Mouse (Mus musculus): ENCODE results near the gene Gm49711.

Gm49711 gene

GRCm38 (mm10) chr16:92120899-92121531, 62.9 kb downstream of the Gm49711 start:
- no peak for DNase-seq (ENCODE audit: low spot score in 2 of 2)

DNA sequence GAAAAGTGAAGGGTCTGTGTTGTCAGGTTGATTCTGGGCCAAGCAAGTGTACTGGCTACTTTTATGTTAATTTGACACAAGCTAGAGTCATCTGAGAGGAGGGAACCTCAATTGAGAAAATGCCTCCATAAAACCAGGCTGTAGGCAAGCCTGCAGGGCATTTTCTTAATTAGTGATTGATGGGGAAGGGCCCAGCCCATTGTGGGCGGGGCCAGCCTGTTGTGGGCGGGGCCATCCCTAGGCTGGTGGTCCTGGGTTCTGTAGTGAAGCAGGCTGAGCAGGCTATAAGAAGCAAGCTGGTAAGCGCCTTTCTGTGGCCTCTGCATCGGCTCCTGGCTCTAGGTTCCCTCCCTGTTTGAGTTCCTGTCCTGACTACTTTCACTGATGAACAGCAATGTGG, 69.1 kb downstream of the Gm49711 start:
- no peak for DNase-seq (ENCODE audit: low spot score in 2 of 2)

DNA sequence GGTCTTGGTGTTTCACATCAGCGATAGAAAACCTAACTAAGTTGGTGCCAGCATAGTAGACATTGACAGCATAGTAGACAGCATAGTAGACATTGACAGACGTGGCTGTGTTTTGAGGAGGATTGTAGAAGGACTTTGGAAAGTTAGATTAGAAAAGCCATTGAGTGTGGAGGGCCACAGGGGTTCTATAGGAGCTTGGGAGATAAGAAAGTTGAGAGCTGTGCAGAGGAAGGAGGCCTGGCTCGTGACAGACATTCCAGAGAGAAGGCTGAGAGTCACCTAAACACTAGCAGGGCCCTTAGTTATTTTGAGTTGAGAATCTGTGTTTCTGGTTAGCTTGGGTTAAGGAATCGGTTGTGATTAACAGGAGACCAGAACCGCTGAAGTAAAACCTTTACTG, 69.5 kb downstream of the Gm49711 start:
- DNase-seq (ENCODE audit: low spot score in 2 of 2) = no peak

- DNase-seq (ENCODE audit: low spot score in 2 of 2) = no peak
Observed at GRCm38 (mm10) chr16:92129843-92130242, 71.7 kb downstream of the Gm49711 start.

DNA sequence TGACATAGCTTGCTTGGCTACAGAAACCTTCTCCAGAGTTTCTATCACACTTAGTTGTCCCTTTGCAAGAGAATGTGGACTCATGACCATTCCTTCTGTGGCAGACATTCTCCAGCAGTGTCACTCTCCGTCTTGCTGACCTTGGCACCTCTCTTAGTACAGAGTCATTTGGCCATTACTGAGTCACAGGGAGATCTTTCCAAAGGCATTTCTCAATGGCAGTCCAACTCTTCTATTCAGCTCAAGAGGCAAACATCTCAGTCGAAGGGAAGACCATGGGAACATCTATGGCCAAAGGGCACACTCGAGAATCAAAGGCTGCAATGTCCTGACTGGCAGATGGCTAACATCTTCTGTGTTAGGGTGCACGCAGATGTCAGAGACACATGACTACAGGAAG, 74.4 kb downstream of the Gm49711 start:
- DNase-seq (ENCODE audit: low spot score in 2 of 2) = no peak

DNA sequence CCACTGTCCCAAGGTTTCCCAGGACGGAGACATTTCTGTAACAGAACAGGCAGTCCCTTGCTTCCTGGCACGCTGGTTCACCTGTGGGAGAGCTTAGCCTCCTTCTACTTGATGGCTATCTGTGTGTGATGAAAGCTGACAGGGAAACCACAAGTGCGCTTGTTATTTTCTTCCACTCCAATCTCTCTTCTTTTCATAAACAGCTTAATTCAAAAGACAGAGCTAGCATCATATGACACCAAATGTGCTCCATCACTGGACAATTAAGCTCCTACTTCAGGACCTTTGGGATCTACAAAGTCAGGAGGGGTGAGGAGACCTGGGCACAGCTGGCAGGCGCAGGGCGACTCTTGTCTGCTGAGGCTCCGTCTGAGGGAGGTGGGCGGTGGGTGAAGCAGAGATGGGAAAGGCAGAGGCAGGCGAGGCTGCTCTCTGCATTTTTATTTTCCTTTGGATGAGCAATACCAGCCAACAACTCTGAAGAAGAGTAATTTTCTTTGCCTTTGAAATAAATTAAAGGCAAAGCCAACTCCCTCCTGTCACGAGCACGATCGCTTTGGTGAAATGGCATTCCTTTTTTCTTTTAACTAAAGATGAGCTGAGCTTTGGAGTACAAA, 76.1 kb downstream of the Gm49711 start:
- DNase-seq (ENCODE audit: low spot score in 2 of 2) = no peak

DNA sequence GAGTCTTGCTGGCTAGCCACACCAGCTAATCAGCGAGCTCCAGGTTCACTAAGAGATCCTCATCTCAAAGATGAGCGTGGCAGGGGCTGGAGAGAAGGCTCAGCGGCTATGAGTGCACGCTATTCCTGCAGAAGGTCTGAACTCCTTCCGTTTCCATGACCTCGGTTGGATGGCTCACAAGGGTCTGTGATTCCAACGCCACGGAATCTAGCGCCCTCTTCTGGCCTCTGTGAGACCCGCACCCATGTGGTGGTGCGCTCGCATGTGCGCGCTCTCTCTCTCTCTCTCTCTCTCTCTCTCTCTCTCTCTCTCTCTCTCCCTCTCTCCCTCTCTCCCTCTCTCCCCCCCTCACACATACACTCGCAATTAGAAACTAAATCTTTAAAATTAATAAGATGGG, 78.2 kb downstream of the Gm49711 start:
- DNase-seq (ENCODE audit: low spot score in 2 of 2) = no peak

- DNase-seq (ENCODE audit: low spot score in 2 of 2) = no peak
Observed at GRCm38 (mm10) chr16:92139386-92140261, 81.5 kb downstream of the Gm49711 start.

GRCm38 (mm10) chr16:92140328-92140727, 82.2 kb downstream of the Gm49711 start:
- DNase-seq (ENCODE audit: low spot score in 2 of 2) = no peak

DNA sequence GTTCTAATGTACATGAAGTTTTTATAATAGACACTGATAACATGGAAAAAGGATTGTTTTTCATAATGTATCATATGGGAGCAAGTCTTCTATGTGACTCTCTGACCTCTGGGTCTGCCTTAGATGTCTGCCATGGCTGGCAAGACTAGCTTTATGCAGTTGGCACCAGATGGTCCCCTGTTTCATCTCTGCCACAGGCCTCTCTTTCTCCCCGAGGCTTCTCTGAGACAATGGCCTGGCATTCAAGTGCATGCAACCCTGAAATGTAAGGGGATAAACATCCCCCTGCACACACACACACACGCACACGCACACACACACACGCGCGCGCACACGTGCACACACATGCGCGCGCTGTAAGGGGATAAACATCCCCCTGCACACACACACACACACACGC, 82.9 kb downstream of the Gm49711 start:
- no peak for DNase-seq (ENCODE audit: low spot score in 2 of 2)

GRCm38 (mm10) chr16:92142426-92143012, 84.4 kb downstream of the Gm49711 start:
- no peak for DNase-seq (ENCODE audit: low spot score in 2 of 2)

GRCm38 (mm10) chr16:92147631-92148366, 89.7 kb downstream of the Gm49711 start:
- no peak for DNase-seq (ENCODE audit: low spot score in 2 of 2)

DNA sequence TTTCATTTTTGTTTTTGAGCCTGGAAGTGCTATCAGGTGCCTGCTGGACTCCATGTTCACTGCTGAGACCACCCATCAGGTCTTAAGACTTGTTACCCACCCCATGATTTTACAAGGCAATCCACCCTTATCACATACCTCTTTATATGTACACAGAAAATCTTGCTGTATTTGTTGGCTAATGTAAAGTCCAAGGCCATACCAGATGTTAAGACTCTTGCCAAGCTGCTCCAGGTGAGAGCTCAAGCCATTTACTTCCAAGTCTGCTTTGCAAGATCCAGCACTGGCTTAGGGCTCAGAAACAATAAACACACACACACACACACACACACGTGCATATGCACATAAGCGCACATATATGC, 90.2 kb downstream of the Gm49711 start:
- DNase-seq (ENCODE audit: low spot score in 2 of 2) = no peak

DNA sequence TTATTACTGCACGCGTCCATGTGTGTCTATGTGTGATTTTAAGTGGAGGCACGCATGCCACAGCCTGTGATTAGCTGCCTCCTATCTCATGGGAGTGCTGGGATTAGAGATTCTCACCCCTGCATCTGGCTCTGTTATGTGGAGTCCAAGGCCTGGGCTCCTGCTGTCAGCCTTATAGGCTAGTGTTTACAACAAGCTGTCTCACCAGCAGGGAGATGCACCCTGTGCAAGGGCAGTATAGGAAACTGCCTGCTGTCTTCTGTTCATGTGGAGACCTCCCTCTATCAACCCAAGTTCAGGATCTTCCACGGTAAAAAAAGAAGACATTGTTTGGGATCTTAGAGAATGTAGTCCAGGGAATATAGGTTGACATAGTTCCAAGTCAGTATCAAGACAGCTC, 92.9 kb downstream of the Gm49711 start:
- DNase-seq (ENCODE audit: low spot score in 2 of 2) = no peak

DNA sequence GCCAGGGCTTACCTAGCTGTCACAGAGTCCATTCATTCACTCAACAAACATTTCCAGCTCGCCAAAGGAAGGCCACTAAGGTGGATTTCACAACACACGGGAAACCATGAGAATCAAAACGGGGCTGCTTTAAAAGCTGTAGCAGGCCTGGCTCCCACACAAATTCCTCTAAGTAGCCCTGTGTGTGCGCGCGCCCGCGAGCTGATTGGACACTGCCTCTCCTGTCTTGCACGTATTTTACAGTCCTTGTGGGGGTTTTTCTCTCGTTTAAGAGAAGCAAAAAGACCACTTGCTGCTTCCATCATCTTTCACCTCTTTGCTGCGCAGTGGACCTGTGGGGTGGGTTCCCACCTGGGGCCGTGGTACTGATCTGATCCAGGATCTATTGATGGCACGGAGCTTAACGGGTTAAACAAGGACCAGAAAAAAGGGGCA, 99.9 kb downstream of the Gm49711 start:
- DNase-seq (ENCODE audit: low spot score in 2 of 2) = no peak

DNA sequence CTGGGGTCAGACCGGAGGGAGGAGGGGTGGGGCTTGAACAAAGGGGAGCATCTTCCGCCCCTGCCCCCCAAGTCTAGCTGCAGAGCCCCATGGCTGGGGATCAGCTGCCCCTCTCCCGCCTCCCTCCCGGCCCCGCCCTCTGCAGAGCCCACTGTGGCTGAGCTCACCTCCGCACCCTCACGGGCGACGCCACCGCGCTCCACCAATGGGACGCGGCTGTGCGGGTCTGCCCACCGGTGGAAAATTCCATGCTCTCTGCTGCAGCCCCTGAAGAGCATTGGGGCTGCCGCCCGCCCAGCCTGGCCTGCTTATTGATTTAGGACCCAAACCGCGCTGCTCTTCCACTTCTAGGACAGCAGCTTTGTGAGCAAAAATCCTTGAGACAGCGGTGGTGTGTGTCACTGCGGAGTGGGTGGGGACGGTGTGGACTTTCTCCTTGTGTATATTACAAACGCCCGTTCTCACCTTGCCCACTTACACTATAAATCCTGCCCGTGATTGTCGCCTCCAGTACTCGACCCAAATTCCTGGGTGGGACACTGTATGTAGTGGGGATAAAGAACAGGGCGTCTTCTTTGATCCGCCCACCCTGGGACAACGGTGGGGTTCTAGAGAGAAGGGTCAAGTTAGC, 100.5 kb downstream of the Gm49711 start:
- no peak for DNase-seq (ENCODE audit: low spot score in 2 of 2)

DNA sequence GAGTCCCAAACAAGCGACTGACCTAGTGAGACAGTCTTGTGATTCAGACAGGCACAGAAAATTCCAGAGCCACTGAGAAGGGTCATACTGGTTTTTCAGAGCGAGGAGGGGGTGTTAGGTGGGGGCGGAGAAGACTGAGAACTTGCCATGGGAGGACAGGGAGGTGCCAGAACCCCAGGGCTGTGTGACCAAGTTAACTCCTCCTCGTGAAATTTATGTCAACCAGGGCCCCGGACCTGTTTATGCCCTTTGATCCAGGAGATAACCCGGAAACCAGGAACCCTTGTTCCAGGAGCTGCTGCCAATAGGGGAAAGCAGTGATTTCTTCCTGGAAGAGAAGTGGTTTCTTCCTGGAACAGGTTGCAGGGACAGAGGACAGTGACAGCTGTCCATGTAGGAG, 101.0 kb downstream of the Gm49711 start:
- DNase-seq (ENCODE audit: low spot score in 2 of 2) = no peak

- DNase-seq (ENCODE audit: low spot score in 2 of 2) = no peak
Observed at GRCm38 (mm10) chr16:92162289-92162688, 104.2 kb downstream of the Gm49711 start.

GRCm38 (mm10) chr16:92163545-92163944, 105.4 kb downstream of the Gm49711 start:
- no peak for DNase-seq (ENCODE audit: low spot score in 2 of 2)

GRCm38 (mm10) chr16:92176052-92176451, 117.9 kb downstream of the Gm49711 start:
- DNase-seq (ENCODE audit: low spot score in 2 of 2) = no peak

GRCm38 (mm10) chr16:92177718-92178117, 119.6 kb downstream of the Gm49711 start:
- no peak for DNase-seq (ENCODE audit: low spot score in 2 of 2)

Data from natural killer cell, adult 2 months (primary cell).